Mouse (Mus musculus) E14TG2a.4 (cell line): Measurements from ENCODE around the gene Lect2.

Source experiments
- H3K27me3 ChIP-seq: 2 replicates; pipeline ENCODE4 v1.6.1; 2014; ENCODE audit warnings: low read length, control low read depth; ENCODE audit not compliant: insufficient read depth
- H3K36me3 ChIP-seq: 2 replicates; pipeline ENCODE4 v1.6.1; 2014; ENCODE audit warnings: low read length, control low read depth; ENCODE audit not compliant: insufficient read depth
- H3K4me1 ChIP-seq: replicated peaks from 2 replicates; pipeline ENCODE4 v1.6.1; 2014; ENCODE audit warnings: low read depth, low read length, control low read depth
- H3K4me3 ChIP-seq: replicated peaks from 2 replicates; pipeline ENCODE4 v1.5.1; 2014; ENCODE audit warnings: mild to moderate bottlenecking, low read length
- H3K9me3 ChIP-seq: 2 replicates; pipeline ENCODE4 v1.6.1; 2014; ENCODE audit warnings: low read length, control low read depth
- CTCF ChIP-seq: conservative IDR thresholded peaks from 2 replicates; pipeline ENCODE4 v1.5.1; 2014; ENCODE audit warnings: low read length
- NANOG ChIP-seq: IDR thresholded peaks from 2 replicates; pipeline ENCODE4 v1.6.1; 2014; ENCODE audit warnings: borderline replicate concordance, low read length, mixed read lengths
- POU5F1 ChIP-seq: IDR thresholded peaks from 2 replicates; pipeline ENCODE4 v1.6.1; 2014; ENCODE audit warnings: low read length, borderline replicate concordance

Gene Lect2

DNA sequence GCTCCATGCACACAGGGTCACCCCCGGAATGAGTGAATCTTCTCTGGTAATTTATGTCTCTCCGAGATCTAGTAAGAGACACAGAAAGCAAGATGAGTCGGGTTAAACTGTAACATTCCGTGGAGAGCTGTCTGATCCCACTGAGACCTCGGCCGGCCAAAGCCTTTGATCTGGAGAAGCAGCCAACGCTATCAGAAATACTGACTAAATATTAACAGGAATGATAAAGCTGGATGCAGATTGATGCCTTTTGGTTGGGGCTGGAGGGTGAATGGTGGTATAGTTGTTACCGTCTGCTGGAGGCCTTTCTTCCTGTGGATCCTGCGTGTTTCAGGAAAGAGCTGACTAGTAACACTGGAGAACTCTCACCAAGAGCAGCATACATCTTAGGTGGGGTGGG is at the start of gene Lect2:
TSS of gene Lect2 (minus strand) at position 102 of the 400 bp plus-strand sequence.
- TF ChIP-seq POU5F1: no peak
- no peak for TF ChIP-seq CTCF
- no peak for TF ChIP-seq NANOG
- Histone ChIP-seq H3K36me3 (no peaks in the 10 kb centered on the region), H3K27me3 (no peaks in the 10 kb centered on the region), H3K4me1 (no peaks in the 10 kb centered on the region), H3K4me3 (no peak within 1 kb of the TSS), H3K9me3 (no peaks in the 10 kb centered on the region)

DNA sequence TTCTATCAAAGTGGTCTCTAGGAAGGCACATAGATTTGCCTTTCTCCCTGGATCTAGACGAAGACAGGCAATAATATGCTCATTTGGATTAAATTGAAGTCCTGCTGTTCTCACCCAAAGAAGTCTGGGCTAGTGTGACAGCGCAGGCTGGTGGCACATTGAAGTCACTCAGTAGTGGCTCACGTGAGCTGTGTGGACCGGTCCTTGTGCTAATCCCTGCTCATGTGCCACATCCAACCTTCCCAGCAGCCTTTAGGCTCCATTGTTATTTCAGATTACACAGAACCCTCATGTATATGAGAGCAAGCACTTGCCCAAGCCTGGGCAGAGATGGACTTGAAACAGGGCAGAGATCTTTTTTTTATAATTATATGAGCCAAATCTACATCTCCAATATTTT is 49.0 kb upstream of the Lect2 start:
- peaks cover 17% of the 10 kb centered on the region for H3K27me3 ChIP-seq

DNA sequence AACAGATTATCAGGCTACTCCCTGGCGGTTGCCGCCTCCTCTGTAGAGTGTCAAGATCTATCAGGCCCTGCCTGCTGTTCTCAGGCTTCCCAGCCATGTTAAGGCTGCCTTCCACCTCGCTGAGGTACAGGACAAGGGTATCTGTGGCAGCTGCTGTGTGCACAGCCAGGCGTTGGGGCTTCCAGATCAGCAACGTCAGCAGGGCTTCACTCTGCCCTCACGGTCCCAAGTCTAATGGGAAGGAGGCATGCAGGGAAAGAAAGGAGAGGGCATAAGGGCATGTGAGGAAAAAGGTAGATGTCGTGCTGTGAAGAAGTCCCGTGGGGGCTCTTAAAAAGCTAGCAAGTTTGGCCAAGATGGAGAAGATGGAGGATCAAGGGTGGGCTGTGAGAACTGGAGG is 46.9 kb upstream of the Lect2 start:
- no peak for TF ChIP-seq CTCF
- TF ChIP-seq POU5F1: no peak
- no peak for TF ChIP-seq NANOG
- H3K4me1 ChIP-seq: peaks cover 11% of the 10 kb centered on the region
- H3K27me3 ChIP-seq: peaks cover 17% of the 10 kb centered on the region
- H3K4me3 ChIP-seq: no peak overlapping the region
- H3K36me3 ChIP-seq: no peaks in the 10 kb centered on the region
- no peaks in the 10 kb centered on the region for H3K9me3 ChIP-seq

More for the DNA sequence above, 49.0 kb upstream of the Lect2 start:
- Histone ChIP-seq H3K4me3 (no peak overlapping the region), H3K4me1 (peaks cover 11% of the 10 kb centered on the region), H3K36me3 (no peaks in the 10 kb centered on the region), H3K9me3 (peaks cover 9% of the 10 kb centered on the region)
- TF ChIP-seq NANOG: no peak
- TF ChIP-seq CTCF: no peak
- no peak for TF ChIP-seq POU5F1

DNA sequence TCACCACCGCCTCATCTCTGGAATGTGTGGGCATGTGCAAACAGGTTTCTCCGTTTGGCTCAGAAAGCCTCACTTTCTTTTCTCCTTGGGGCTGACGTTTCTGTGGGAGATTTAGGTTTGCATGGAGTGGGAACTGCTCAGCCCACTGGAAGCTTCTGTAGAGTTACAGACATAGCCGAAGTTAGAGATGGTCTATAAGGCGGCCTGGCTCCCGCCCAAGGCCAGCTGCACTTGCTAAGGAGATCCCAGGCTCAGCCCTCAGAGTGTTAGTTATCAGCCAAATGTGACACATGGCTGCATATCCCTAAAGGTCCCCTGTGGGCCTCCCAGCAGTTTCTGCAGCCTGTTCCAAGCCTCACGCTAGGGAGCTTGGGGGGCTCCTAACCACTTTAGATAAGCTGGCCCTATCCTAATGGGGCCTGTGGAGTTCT is 45.7 kb upstream of the Lect2 start:
- Histone ChIP-seq H3K27me3 (peaks cover 16% of the 10 kb centered on the region), H3K4me3 (no peak overlapping the region), H3K4me1 (peaks cover 19% of the 10 kb centered on the region), H3K36me3 (no peaks in the 10 kb centered on the region), H3K9me3 (no peaks in the 10 kb centered on the region)
- TF ChIP-seq NANOG (no peak), POU5F1 (no peak), CTCF (no peak)

DNA sequence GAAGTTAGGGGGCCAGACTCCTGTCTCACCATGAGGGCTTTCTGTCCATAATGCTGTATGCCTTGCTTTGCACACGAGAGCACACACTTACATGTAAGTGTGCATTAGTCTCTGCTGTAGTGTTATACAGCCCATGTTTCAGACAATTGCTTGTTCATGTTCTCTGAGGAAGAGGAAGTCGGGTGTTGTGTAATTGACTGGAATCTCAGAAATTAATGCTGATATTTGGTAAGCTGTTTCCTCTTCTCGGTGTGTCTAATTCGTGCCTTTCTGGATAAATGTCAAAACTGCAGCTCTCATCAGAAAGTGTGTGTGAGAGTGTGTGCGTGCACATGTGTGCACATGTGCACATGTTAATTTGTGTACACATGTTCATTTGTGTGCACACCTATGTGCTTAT is 44.9 kb upstream of the Lect2 start:
- Histone ChIP-seq H3K4me3 (no peak overlapping the region), H3K36me3 (no peaks in the 10 kb centered on the region), H3K4me1 (peaks cover 24% of the 10 kb centered on the region), H3K9me3 (no peaks in the 10 kb centered on the region), H3K27me3 (peaks cover 13% of the 10 kb centered on the region)
- no peak for TF ChIP-seq CTCF
- no peak for TF ChIP-seq POU5F1
- TF ChIP-seq NANOG: no peak

DNA sequence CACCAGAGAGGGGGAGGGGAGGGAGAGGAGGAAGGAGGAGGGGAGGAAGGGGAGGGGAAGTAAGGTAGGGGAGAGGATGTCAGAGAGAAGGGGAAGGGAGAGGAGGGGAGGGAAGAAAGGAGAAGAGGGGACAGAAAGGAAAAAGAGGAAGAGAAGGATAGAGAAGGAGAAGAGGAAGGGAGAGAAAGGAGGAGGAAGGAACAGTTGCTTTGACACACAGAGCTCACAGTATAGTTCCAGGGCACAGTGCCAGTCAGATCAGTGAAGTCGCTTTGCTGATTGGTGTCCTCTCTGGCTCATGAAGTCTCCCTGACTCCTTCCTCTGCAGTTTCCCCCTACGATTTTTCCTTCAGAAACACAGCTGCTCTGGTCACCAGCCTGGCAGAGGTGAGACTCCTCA is 43.6 kb upstream of the Lect2 start:
- Histone ChIP-seq H3K27me3 (peaks cover 13% of the 10 kb centered on the region), H3K4me1 (peaks cover 18% of the 10 kb centered on the region; the same call in 1 of the 2 replicates), H3K9me3 (no peaks in the 10 kb centered on the region), H3K36me3 (no peaks in the 10 kb centered on the region), H3K4me3 (no peak overlapping the region)
- TF ChIP-seq NANOG (no peak), CTCF (no peak), POU5F1 (no peak)

DNA sequence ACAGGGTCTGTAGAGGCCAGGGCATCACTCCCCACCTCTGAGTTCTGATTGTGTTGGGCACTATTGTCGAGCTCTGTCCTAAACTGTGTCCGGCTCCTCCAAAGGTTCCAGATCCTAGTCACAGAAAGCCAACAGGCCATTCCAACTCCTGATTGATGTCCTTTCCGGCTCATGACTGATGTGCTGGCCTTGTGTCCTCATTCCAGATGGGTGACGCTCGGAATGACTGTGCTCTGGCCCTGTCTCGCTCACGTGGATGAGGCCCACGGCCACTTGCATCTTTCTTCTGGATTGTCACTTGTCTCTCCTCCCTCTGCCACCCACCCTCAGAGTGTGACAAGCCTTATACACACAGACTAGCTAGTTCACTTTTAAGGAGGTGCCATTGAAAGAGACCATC is 42.9 kb upstream of the Lect2 start:
- TF ChIP-seq NANOG (no peak), POU5F1 (no peak), CTCF (no peak)
- Histone ChIP-seq H3K4me3 (no peak overlapping the region), H3K27me3 (peaks cover 13% of the 10 kb centered on the region), H3K36me3 (no peaks in the 10 kb centered on the region), H3K9me3 (no peaks in the 10 kb centered on the region), H3K4me1 (peaks cover 18% of the 10 kb centered on the region; the same call in 1 of the 2 replicates)

DNA sequence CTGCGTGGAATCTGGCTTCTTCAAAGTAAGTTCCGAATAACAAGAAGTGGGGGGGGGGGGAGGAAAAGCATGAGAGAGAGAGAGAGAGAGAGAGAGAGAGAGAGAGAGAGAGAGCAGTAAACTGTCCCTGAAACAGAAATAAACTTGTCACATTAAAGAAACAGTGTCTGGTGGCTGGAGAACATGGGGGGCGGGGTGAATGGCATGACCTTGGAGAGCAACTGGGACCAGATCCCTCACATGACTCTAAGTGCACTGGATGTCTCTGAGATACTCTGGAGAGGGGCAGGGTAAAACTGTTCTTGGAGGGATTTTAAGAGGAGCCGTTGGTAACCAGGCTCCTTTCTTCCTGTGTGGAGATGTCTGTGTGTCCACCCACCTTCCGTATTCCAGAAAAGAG is 41.9 kb upstream of the Lect2 start:
- H3K9me3 ChIP-seq: no peaks in the 10 kb centered on the region
- H3K27me3 ChIP-seq: peaks cover 10% of the 10 kb centered on the region
- no peak overlapping the region for H3K4me3 ChIP-seq
- peaks cover 18% of the 10 kb centered on the region; the same call in 1 of the 2 replicates for H3K4me1 ChIP-seq
- no peak for TF ChIP-seq POU5F1
- TF ChIP-seq CTCF: no peak
- TF ChIP-seq NANOG: no peak
- no peaks in the 10 kb centered on the region for H3K36me3 ChIP-seq

DNA sequence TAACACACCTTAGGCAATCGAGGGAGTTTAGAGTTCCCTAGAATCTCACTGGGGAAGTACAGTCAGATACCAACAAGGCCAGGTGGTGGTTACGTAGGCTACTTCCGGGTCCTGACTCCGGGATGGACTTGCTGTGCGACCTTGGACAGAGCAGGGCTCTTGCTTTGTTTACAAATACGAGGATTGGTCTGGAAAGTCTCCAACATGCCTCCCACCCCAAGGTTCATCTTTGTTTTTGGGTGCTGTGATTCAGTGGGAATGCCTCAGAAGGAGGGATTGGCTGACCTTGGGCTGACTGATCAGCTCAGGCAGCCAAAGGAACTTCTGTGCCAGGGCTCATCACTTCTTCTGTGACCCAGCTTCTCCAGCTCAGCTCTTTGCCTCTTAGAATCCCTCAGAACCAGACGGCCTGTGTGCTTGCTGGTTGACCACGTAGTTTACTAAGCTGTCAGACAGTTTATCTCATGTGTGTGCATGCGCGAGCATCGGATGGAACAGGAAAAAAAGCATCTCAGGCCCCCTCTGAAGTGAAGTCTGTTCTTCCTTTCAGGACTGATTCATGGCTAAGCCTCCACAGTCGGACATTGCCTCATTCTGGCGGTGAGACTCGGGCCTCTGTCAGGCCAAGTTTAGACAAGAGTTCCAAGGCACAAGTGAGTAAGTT is 40.3 kb upstream of the Lect2 start:
- TF ChIP-seq CTCF (no peak), NANOG (no peak), POU5F1 (no peak)
- no peaks in the 10 kb centered on the region for H3K36me3 ChIP-seq
- H3K9me3 ChIP-seq: no peaks in the 10 kb centered on the region
- H3K27me3 ChIP-seq: peaks cover 4% of the 10 kb centered on the region; the same call in 1 of the 2 replicates
- H3K4me1 ChIP-seq: peaks cover 33% of the 10 kb centered on the region
- H3K4me3 ChIP-seq: no peak overlapping the region
